Mouse (Mus musculus): Measurements from ENCODE around the gene Tnrc6b.
"Not testable (repeated sequence)": the region's sequence is repeated elsewhere in the genome, so short reads cannot be mapped to it uniquely, and the experiment has no call there.

Tnrc6b gene

GRCm38 (mm10) chr15:80850004-80850403 is 138.9 kb downstream of the Tnrc6b start:
- DNase-seq (ENCODE audit: low spot score): no peak

DNA sequence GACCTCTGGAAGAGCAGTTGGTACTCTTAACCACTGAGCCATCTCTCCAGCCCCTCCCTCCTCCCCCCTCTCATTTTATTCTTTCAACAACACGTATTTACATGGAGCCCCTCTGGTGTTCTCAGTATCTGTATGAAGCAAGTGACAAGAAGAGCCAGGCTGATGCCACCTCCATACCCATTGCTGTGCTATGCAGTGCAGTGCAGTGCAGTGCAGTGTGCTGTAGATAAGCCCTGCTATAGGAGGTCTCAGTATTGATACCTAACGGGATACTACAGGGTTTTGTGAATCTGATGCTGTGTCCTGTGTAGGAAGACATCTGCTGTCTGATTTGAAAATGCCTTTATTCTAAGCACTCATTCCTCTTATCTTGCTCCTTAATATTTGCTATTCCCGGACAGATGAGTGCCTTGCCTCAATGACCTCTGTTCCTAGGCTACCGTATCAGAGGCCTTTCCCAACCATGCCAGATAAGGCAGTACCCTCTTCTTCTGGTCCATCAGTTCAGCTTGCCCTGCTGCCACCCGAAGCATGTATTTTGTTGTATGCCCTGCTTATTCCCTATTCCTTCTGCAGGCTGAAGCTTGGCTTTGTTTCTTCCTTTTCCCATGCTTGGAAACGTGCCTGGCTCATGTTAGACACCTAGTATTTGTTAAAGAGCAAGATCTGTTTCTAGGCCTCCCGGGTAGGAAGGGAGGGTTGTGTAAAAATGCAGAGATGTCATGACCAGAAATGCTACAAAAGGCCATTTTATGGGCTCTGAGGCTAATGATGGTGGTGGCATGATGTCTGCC is 139.8 kb downstream of the Tnrc6b start:
- DNase-seq (ENCODE audit: low spot score): peak; percentile 64

DNA sequence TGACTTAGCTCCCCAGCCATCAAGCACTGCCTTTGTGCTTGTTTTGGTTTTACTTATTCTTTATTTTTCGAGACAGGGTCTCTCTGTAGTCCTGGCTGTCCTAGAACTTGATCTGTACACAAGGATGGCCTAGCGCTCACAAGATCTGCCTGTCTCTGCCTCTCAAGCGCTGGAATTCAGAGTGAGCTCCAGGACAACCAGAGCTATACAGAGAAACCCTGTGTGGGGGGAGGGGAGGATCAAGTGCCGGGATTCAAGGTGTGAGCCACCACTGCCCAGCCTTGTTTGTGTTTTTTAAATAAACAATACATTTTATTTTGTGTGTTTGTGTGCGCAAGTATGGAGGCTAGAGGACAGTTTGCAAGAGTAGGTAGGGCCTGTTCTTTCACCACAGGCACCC is 141.0 kb downstream of the Tnrc6b start:
- no peak for DNase-seq (ENCODE audit: low spot score)

- not testable (repeated sequence) for DNase-seq (ENCODE audit: low spot score)
These were observed 141.4 kb downstream of the Tnrc6b start for GRCm38 (mm10) chr15:80852527-80852926.

- no peak for DNase-seq (ENCODE audit: low spot score)
These were observed 148.3 kb downstream of the Tnrc6b start for GRCm38 (mm10) chr15:80859366-80859765.

GRCm38 (mm10) chr15:80861302-80861701 is 150.2 kb downstream of the Tnrc6b start:
- no peak for DNase-seq (ENCODE audit: low spot score)

GRCm38 (mm10) chr15:80862027-80862426 is 150.9 kb downstream of the Tnrc6b start:
- no peak for DNase-seq (ENCODE audit: low spot score)

- DNase-seq (ENCODE audit: low spot score): not testable (repeated sequence)
These were observed 157.5 kb downstream of the Tnrc6b start for GRCm38 (mm10) chr15:80868603-80869002.

GRCm38 (mm10) chr15:80874726-80875125 is 163.6 kb downstream of the Tnrc6b start:
- DNase-seq (ENCODE audit: low spot score): no peak

GRCm38 (mm10) chr15:80876231-80876630 is 165.1 kb downstream of the Tnrc6b start:
- peak; percentile 13 for DNase-seq (ENCODE audit: low spot score)

- DNase-seq (ENCODE audit: low spot score): no peak
These were observed 173.0 kb downstream of the Tnrc6b start for GRCm38 (mm10) chr15:80884095-80884494.

GRCm38 (mm10) chr15:80886361-80887156 is 175.4 kb downstream of the Tnrc6b start:
- DNase-seq (ENCODE audit: low spot score): no peak

- no peak for DNase-seq (ENCODE audit: low spot score)
These were observed 181.2 kb downstream of the Tnrc6b start for GRCm38 (mm10) chr15:80892341-80892740.

DNA sequence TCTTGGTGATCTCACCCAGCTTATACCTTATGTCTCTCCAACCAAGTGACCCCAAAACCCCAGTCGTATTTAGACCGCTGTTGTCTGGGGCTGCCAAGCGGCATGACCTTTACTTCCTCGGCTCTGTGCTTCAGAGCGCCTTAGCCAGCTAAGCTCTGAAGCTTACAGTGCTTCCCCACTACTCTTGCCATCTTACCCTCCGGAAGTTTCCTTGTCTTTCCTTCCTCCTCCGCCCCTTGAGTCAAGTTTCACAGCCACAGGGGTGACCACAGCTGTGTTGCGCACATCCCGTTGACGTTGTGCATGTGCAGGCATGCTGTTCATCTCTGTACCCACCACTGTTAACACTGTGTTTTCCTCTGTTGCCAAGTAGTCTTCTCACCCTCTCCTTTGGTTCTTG is 185.6 kb downstream of the Tnrc6b start:
- no peak for DNase-seq (ENCODE audit: low spot score)

GRCm38 (mm10) chr15:80897911-80898310 is 186.8 kb downstream of the Tnrc6b start:
- DNase-seq (ENCODE audit: low spot score): no peak

- DNase-seq (ENCODE audit: low spot score): peak; percentile 14
These were observed 188.7 kb downstream of the Tnrc6b start for GRCm38 (mm10) chr15:80899806-80900205.

DNA sequence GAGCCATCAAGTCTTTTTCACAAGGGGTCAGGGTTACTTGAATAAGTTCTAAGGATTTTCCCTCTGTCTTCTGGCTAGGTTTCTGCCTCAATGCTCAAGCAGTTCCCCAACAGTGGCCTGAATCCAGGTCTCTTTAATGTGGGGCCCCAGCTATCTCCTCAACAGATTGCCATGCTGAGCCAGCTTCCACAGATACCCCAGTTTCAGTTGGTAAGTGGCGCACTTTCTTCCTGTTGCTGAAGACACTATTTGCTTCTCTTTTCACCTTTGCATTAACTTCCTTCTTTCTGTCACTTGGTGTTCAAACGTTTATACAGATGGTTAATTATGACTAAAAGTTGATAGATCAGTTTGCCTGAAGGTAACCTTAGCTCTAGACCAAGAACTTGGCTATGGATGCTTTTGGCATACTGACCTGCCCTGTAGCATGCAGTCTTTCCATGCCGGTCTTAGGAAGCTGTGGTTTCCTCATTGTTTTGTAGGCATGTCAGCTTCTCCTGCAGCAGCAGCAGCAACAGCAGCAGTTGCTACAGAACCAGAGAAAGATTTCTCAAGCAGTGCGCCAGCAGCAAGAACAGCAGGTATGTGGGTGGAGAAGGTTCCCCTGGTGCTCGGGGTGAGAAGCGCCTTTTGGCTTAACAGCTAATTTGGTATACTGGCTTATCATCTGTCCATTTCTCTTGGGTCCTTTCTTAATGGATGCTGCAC is 190.8 kb downstream of the Tnrc6b start:
- peak; percentile 6 for DNase-seq (ENCODE audit: low spot score)

DNA sequence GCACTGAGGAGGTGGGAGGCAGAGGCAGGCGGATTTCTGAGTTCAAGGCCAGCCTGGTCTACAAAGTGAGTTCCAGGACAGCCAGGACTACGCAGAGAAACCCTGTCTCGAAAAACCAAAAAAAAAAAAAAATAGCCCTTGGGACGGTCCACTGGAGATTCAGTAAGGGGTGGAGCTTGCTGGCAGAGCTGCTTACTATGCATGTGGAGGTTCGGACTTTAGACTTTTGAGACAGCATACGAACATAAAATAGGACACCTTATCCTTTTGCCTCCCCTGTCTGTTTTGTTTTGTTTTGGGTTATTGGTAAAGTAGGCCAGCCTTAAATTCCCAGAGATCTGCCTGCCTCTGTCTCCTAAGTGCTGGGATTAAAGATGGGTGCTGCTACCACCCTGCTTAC is 193.7 kb downstream of the Tnrc6b start:
- not testable (repeated sequence) for DNase-seq (ENCODE audit: low spot score)

DNA sequence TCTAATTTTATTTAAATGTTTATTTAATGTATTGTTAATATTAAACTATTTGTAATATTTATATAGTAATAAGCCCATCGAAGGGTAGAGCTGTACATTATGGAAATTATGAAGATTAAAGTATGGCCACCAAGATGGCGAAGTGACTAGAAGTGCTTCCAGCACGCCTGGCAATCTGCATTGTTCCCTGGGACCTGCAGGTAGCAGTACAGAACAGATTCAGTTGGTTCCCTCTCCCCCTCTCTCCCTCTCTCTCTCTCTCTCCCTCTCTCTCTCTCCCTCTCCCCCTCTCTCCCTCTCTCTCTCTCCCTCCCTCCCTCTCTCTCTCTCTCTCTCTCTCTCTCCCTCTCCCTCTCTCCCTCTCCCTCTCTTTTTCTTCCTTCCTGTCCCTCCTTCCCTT is 199.1 kb downstream of the Tnrc6b start:
- no peak for DNase-seq (ENCODE audit: low spot score)

GRCm38 (mm10) chr15:80910790-80911531 is 199.8 kb downstream of the Tnrc6b start:
- DNase-seq (ENCODE audit: low spot score): no peak

DNA sequence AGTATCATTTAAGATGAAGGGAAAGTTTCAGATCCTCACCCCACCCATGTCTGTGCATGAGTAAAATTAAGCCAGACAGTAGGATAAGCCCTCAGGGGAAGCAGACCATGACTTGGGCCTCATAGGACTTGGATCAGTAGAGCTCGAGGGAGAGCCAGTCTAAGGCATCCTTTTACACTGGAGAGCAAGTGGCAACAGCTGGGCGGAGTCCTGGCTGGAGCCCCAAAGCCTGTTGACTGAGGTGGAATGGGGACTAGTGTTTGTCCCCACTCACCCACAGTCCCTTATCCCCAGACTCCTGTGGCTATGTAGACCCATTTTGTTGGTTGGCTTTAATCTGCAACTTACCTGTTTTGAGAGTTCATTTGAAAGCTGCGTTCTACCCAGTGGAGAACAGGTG is 201.1 kb downstream of the Tnrc6b start:
- no peak for DNase-seq (ENCODE audit: low spot score)

- DNase-seq (ENCODE audit: low spot score): no peak
These were observed 202.7 kb downstream of the Tnrc6b start for GRCm38 (mm10) chr15:80913803-80914202.
